Mouse (Mus musculus): ENCODE measurements around the gene Cds2.
"Not testable (repeated sequence)": the region's sequence is repeated elsewhere in the genome, so short reads cannot be mapped to it uniquely, and the experiment has no call there.

The Cds2 gene

GRCm38 (mm10) chr2:132266086-132266485 is 3.1 kb downstream of the Cds2 start:
- DNase-seq: no peak

- no peak for DNase-seq
These were observed 6.3 kb downstream of the Cds2 start for GRCm38 (mm10) chr2:132269217-132269616.

- DNase-seq: no peak
These were observed 7.5 kb downstream of the Cds2 start for GRCm38 (mm10) chr2:132270331-132270951.

GRCm38 (mm10) chr2:132272694-132273389 is 9.9 kb downstream of the Cds2 start:
- no peak for DNase-seq

- DNase-seq: no peak
These were observed 12.6 kb downstream of the Cds2 start for GRCm38 (mm10) chr2:132275527-132275926.

- no peak for DNase-seq
These were observed 13.3 kb downstream of the Cds2 start for GRCm38 (mm10) chr2:132276249-132276648.

- DNase-seq: no peak
These were observed 15.4 kb downstream of the Cds2 start for GRCm38 (mm10) chr2:132278273-132278853.

- DNase-seq: no peak
These were observed 16.5 kb downstream of the Cds2 start for GRCm38 (mm10) chr2:132279336-132279882.

GRCm38 (mm10) chr2:132279978-132280377 is 17.0 kb downstream of the Cds2 start:
- no peak for DNase-seq

- DNase-seq: no peak
These were observed 17.7 kb downstream of the Cds2 start for GRCm38 (mm10) chr2:132280518-132281120.

GRCm38 (mm10) chr2:132281560-132282452 is 18.9 kb downstream of the Cds2 start:
- DNase-seq: no peak

GRCm38 (mm10) chr2:132282453-132283174 is 19.7 kb downstream of the Cds2 start:
- DNase-seq: no peak

- no peak for DNase-seq
These were observed 20.5 kb downstream of the Cds2 start for GRCm38 (mm10) chr2:132283236-132284070.

GRCm38 (mm10) chr2:132284492-132285139 is 21.7 kb downstream of the Cds2 start:
- no peak for DNase-seq

- DNase-seq: not testable (repeated sequence)
These were observed 22.8 kb downstream of the Cds2 start for GRCm38 (mm10) chr2:132285722-132286121.

GRCm38 (mm10) chr2:132286376-132287076 is 23.6 kb downstream of the Cds2 start:
- no peak for DNase-seq

GRCm38 (mm10) chr2:132289213-132289612 is 26.3 kb downstream of the Cds2 start:
- not testable (repeated sequence) for DNase-seq

- no peak for DNase-seq
These were observed 27.9 kb downstream of the Cds2 start for GRCm38 (mm10) chr2:132290808-132291207.

- no peak for DNase-seq
These were observed 28.3 kb downstream of the Cds2 start for GRCm38 (mm10) chr2:132291265-132291664.

GRCm38 (mm10) chr2:132292083-132292482 is 29.1 kb downstream of the Cds2 start:
- peak; percentile 65 for DNase-seq
